Mouse (Mus musculus): ENCODE measurements at regions not wholly inside any gene's neighbourhood (a gene's known extent, or its start where the extent isn't known, plus 50 kb on each side); places are given as distances from the start of the nearest gene placed in this dataset.

- Histone ChIP-seq H3K27ac (ENCODE audit: low read depth, low read length) (no peak overlapping the region), H3K4me1 (replicated peaks; ENCODE audit: control insufficient read depth, insufficient read depth, low read length) (no peaks in the 10 kb centered on the region), H3K9ac (ENCODE audit: low read length) (no peak overlapping the region), H3K27me3 (ENCODE audit: control insufficient read depth, insufficient read depth, low read length) (no peaks in the 10 kb centered on the region), H3K36me3 (ENCODE audit: control insufficient read depth, insufficient read depth, low read length) (no peaks in the 10 kb centered on the region), H3K9me3 (ENCODE audit: control insufficient read depth, low read length) (no peaks in the 10 kb centered on the region), H3K4me3 (ENCODE audit: low read depth, low read length) (no peak overlapping the region), H3K4me2 (ENCODE audit: low read depth, low read length, severe bottlenecking) (no peak overlapping the region)
- 91% methylated on average over 7 of the region's 7 CpGs for WGBS
- DNase-seq (ENCODE audit: low spot score) (no peak), ATAC-seq (replicated peaks; ENCODE audit: low FRiP score) (no peak)
Measured at GRCm38 (mm10) chr4:69785481-69786050, 624.7 kb downstream of the Cdk5rap2 start.

GRCm38 (mm10) chr4:69781258-69781657, 629.0 kb downstream of the Cdk5rap2 start:
- DNase-seq (ENCODE audit: low spot score) = no peak
- Histone ChIP-seq H3K27ac (ENCODE audit: low read depth, low read length) (no peak overlapping the region), H3K4me3 (ENCODE audit: low read depth, low read length) (no peak overlapping the region), H3K27me3 (ENCODE audit: control insufficient read depth, insufficient read depth, low read length) (no peaks in the 10 kb centered on the region), H3K36me3 (ENCODE audit: control insufficient read depth, insufficient read depth, low read length) (no peaks in the 10 kb centered on the region), H3K4me1 (replicated peaks; ENCODE audit: control insufficient read depth, insufficient read depth, low read length) (no peaks in the 10 kb centered on the region), H3K4me2 (ENCODE audit: low read depth, low read length, severe bottlenecking) (no peak overlapping the region), H3K9me3 (ENCODE audit: control insufficient read depth, low read length) (no peaks in the 10 kb centered on the region), H3K9ac (ENCODE audit: low read length) (no peak overlapping the region)
- ATAC-seq (replicated peaks; ENCODE audit: low FRiP score) = no peak
- WGBS = 79% methylated on average over 8 of the region's 8 CpGs

- 89% methylated on average over 3 of the region's 3 CpGs for WGBS
- Histone ChIP-seq H3K9me3 (ENCODE audit: control insufficient read depth, low read length) (no peaks in the 10 kb centered on the region), H3K27ac (ENCODE audit: low read depth, low read length) (no peak overlapping the region), H3K4me2 (ENCODE audit: low read depth, low read length, severe bottlenecking) (no peak overlapping the region), H3K36me3 (ENCODE audit: control insufficient read depth, insufficient read depth, low read length) (no peaks in the 10 kb centered on the region), H3K4me3 (ENCODE audit: low read depth, low read length) (no peak overlapping the region), H3K27me3 (ENCODE audit: control insufficient read depth, insufficient read depth, low read length) (no peaks in the 10 kb centered on the region), H3K4me1 (replicated peaks; ENCODE audit: control insufficient read depth, insufficient read depth, low read length) (no peaks in the 10 kb centered on the region), H3K9ac (ENCODE audit: low read length) (no peak overlapping the region)
- ATAC-seq (replicated peaks; ENCODE audit: low FRiP score) (no peak), DNase-seq (ENCODE audit: low spot score) (no peak)
Measured at GRCm38 (mm10) chr4:69761841-69762240, 648.4 kb downstream of the Cdk5rap2 start.

- ATAC-seq (replicated peaks; ENCODE audit: low FRiP score) = no peak
- Histone ChIP-seq H3K9ac (ENCODE audit: low read length) (no peak overlapping the region), H3K4me2 (ENCODE audit: low read depth, low read length, severe bottlenecking) (no peak overlapping the region), H3K27me3 (ENCODE audit: control insufficient read depth, insufficient read depth, low read length) (no peaks in the 10 kb centered on the region), H3K27ac (ENCODE audit: low read depth, low read length) (no peak overlapping the region), H3K36me3 (ENCODE audit: control insufficient read depth, insufficient read depth, low read length) (no peaks in the 10 kb centered on the region), H3K9me3 (ENCODE audit: control insufficient read depth, low read length) (no peaks in the 10 kb centered on the region), H3K4me3 (ENCODE audit: low read depth, low read length) (no peak overlapping the region), H3K4me1 (replicated peaks; ENCODE audit: control insufficient read depth, insufficient read depth, low read length) (no peaks in the 10 kb centered on the region)
- no peak for DNase-seq (ENCODE audit: low spot score)
- 93% methylated on average over 2 of the region's 2 CpGs for WGBS
Measured at GRCm38 (mm10) chr4:69759596-69759995, 650.6 kb downstream of the Cdk5rap2 start.

- Histone ChIP-seq H3K27ac (ENCODE audit: low read depth, low read length) (no peak overlapping the region), H3K36me3 (ENCODE audit: control insufficient read depth, insufficient read depth, low read length) (no peaks in the 10 kb centered on the region), H3K4me3 (ENCODE audit: low read depth, low read length) (no peak overlapping the region), H3K4me1 (replicated peaks; ENCODE audit: control insufficient read depth, insufficient read depth, low read length) (no peaks in the 10 kb centered on the region), H3K4me2 (ENCODE audit: low read depth, low read length, severe bottlenecking) (no peak overlapping the region), H3K9me3 (ENCODE audit: control insufficient read depth, low read length) (no peaks in the 10 kb centered on the region), H3K9ac (ENCODE audit: low read length) (no peak overlapping the region), H3K27me3 (ENCODE audit: control insufficient read depth, insufficient read depth, low read length) (no peaks in the 10 kb centered on the region)
- WGBS = 71% methylated on average over 2 of the region's 2 CpGs
- no peak for DNase-seq (ENCODE audit: low spot score)
- 0 out of 2 replicates have a peak, but pooled peaks have one; percentile 42 for ATAC-seq (replicated peaks; ENCODE audit: low FRiP score)
Measured at GRCm38 (mm10) chr4:69754567-69754966, 655.7 kb downstream of the Cdk5rap2 start.

GRCm38 (mm10) chr4:69753086-69753485, 657.2 kb downstream of the Cdk5rap2 start:
- H3K4me1 ChIP-seq (replicated peaks; ENCODE audit: control insufficient read depth, insufficient read depth, low read length) = no peaks in the 10 kb centered on the region

GRCm38 (mm10) chr4:69739833-69740510, 670.3 kb downstream of the Cdk5rap2 start:
- WGBS = 83% methylated on average over 7 of the region's 7 CpGs
- H3K9me3 ChIP-seq (ENCODE audit: control insufficient read depth, low read length) = no peaks in the 10 kb centered on the region
- DNase-seq (ENCODE audit: low spot score) (no peak), ATAC-seq (replicated peaks; ENCODE audit: low FRiP score) (no peak)
- H3K4me2 ChIP-seq (ENCODE audit: low read depth, low read length, severe bottlenecking) = no peak overlapping the region
- no peak overlapping the region for H3K9ac ChIP-seq (ENCODE audit: low read length)
- no peaks in the 10 kb centered on the region for H3K36me3 ChIP-seq (ENCODE audit: control insufficient read depth, insufficient read depth, low read length)
- no peaks in the 10 kb centered on the region for H3K4me1 ChIP-seq (replicated peaks; ENCODE audit: control insufficient read depth, insufficient read depth, low read length)
- H3K27ac ChIP-seq (ENCODE audit: low read depth, low read length) = no peak overlapping the region
- no peaks in the 10 kb centered on the region for H3K27me3 ChIP-seq (ENCODE audit: control insufficient read depth, insufficient read depth, low read length)
- H3K4me3 ChIP-seq (ENCODE audit: low read depth, low read length) = no peak overlapping the region

More at GRCm38 (mm10) chr4:69753086-69753485, 657.2 kb downstream of the Cdk5rap2 start:
- ATAC-seq (replicated peaks; ENCODE audit: low FRiP score) = no peak
- H3K36me3 ChIP-seq (ENCODE audit: control insufficient read depth, insufficient read depth, low read length) = no peaks in the 10 kb centered on the region
- no peak for DNase-seq (ENCODE audit: low spot score)
- H3K9me3 ChIP-seq (ENCODE audit: control insufficient read depth, low read length) = no peaks in the 10 kb centered on the region
- H3K4me3 ChIP-seq (ENCODE audit: low read depth, low read length) = no peak overlapping the region
- H3K4me2 ChIP-seq (ENCODE audit: low read depth, low read length, severe bottlenecking) = no peak overlapping the region
- H3K9ac ChIP-seq (ENCODE audit: low read length) = no peak overlapping the region
- H3K27me3 ChIP-seq (ENCODE audit: control insufficient read depth, insufficient read depth, low read length) = no peaks in the 10 kb centered on the region
- WGBS = 79% methylated on average over 3 of the region's 3 CpGs
- H3K27ac ChIP-seq (ENCODE audit: low read depth, low read length) = no peak overlapping the region

Measured in forebrain, embryonic 11.5 days (tissue).